ENCODE assay signal across 17 mouse cellular contexts in genomic region chr2:110036265-110036664, GRCm38 (mm10). TPM values are rescaled to one million over a fixed set of nuclear protein-coding genes. Genes with fewer than 3 reads are reported as not detected.
DNase-seq lines count a peak whose midpoint lies in the region; ATAC-seq and TF ChIP-seq lines count a peak whose summit lies in the region.
"Had no signal": no experiment of that assay in that cellular context is flagged by ENCODE, and none has a peak within 500 bp of the region (broad histone marks: within the 10 kb centered on the region; RNA-seq: fewer than 3 reads in every experiment).

No protein-coding gene starts in this region.

- H3K9ac ChIP-seq in heart, postnatal 0 days (replicated peaks; ENCODE audit: low read depth, low read length), result no peak overlapping the region; the same call in 1 of the 2 replicates
- no peak overlapping the region for H3K9ac ChIP-seq in midbrain, embryonic 12.5 days (replicated peaks)
- H3K9ac ChIP-seq in midbrain, embryonic 13.5 days (replicated peaks), result no peak overlapping the region
- H3K9ac ChIP-seq in intestine, postnatal 0 days (ENCODE audit: low read depth, low read length), result no peak overlapping the region
- H3K9ac ChIP-seq: forebrain, postnatal 0 days had no signal

- no peak for ATAC-seq in heart, postnatal 0 days (ENCODE audit: insufficient read depth, low read depth)
- ATAC-seq in midbrain, embryonic 12.5 days (ENCODE audit: low FRiP score, low read depth), result peak; percentile 44; the same call in 1 of the 2 replicates
- ATAC-seq in midbrain, embryonic 13.5 days, result no peak
- ATAC-seq in intestine, postnatal 0 days, result no peak
- ATAC-seq in erythroblast, adult 5-6 weeks (replicated peaks; ENCODE audit: low FRiP score, poor library complexity, severe bottlenecking), result no peak
- ATAC-seq: forebrain, postnatal 0 days had no signal

- peaks cover 10% of the 10 kb centered on the region; the same call in 1 of the 2 replicates for H3K4me1 ChIP-seq in heart, postnatal 0 days (ENCODE audit: control insufficient read depth, insufficient read depth)
- H3K4me1 ChIP-seq in midbrain, embryonic 12.5 days, result no peaks in the 10 kb centered on the region
- H3K4me1 ChIP-seq in midbrain, embryonic 13.5 days (replicated peaks), result 0 out of 2 replicates have a peak, but pooled peaks cover 4% of the 10 kb centered on the region
- H3K4me1 ChIP-seq in intestine, postnatal 0 days (replicated peaks; ENCODE audit: control insufficient read depth, insufficient read depth, low read length), result no peaks in the 10 kb centered on the region

- no peaks in the 10 kb centered on the region for H3K9me3 ChIP-seq in heart, postnatal 0 days (replicated peaks; ENCODE audit: control insufficient read depth, low read length)
- no peaks in the 10 kb centered on the region for H3K9me3 ChIP-seq in midbrain, embryonic 12.5 days
- no peaks in the 10 kb centered on the region for H3K9me3 ChIP-seq in midbrain, embryonic 13.5 days
- no peaks in the 10 kb centered on the region for H3K9me3 ChIP-seq in intestine, postnatal 0 days (ENCODE audit: control insufficient read depth)
- H3K9me3 ChIP-seq: G1E had no signal

- H3K27me3 ChIP-seq in heart, postnatal 0 days (ENCODE audit: control insufficient read depth, insufficient read depth, low read length), result no peaks in the 10 kb centered on the region
- no peaks in the 10 kb centered on the region for H3K27me3 ChIP-seq in midbrain, embryonic 12.5 days
- H3K27me3 ChIP-seq in midbrain, embryonic 13.5 days, result no peaks in the 10 kb centered on the region
- no peaks in the 10 kb centered on the region for H3K27me3 ChIP-seq in intestine, postnatal 0 days (replicated peaks; ENCODE audit: control insufficient read depth, insufficient read depth, low read length)

- WGBS in heart, postnatal 0 days, result 33% methylated on average over 4 of the region's 4 CpGs
- 39% methylated on average over 4 of the region's 4 CpGs for WGBS in midbrain, embryonic 12.5 days
- 39% methylated on average over 4 of the region's 4 CpGs for WGBS in midbrain, embryonic 13.5 days
- WGBS in intestine, postnatal 0 days, result 33% methylated on average over 4 of the region's 4 CpGs

- DNase-seq in heart, postnatal 0 days (ENCODE audit: low spot score), result no peak
- DNase-seq in heart, postnatal 25 days (ENCODE audit: low spot score), result no peak
- DNase-seq in neural tube, embryonic 10.5 days (ENCODE audit: extremely low spot score, low spot score), result no peak
- no peak for DNase-seq in frontal cortex, postnatal 14 days (ENCODE audit: low spot score in 2 of 2)
- DNase-seq: adrenal gland, adult 8-10 months; cerebellum, adult 9-11 months; forebrain, postnatal 0 days; gastrocnemius, postnatal 10 days; lung, adult 18-20 months; right cerebral cortex, adult 18-20 months; thymus, adult 18-20 months had no signal

- peaks cover 15% of the 10 kb centered on the region for H3K36me3 ChIP-seq in heart, postnatal 0 days (replicated peaks; ENCODE audit: control insufficient read depth, insufficient read depth, low read length)
- H3K36me3 ChIP-seq in midbrain, embryonic 12.5 days, result peaks cover 16% of the 10 kb centered on the region
- peaks cover 24% of the 10 kb centered on the region for H3K36me3 ChIP-seq in midbrain, embryonic 13.5 days
- H3K36me3 ChIP-seq in intestine, postnatal 0 days (ENCODE audit: control insufficient read depth, insufficient read depth), result peaks cover 14% of the 10 kb centered on the region

- peak overlapping the region; percentile 36 for H3K4me2 ChIP-seq in heart, postnatal 0 days (ENCODE audit: low read depth, low read length)
- H3K4me2 ChIP-seq in midbrain, embryonic 12.5 days (replicated peaks), result no peak overlapping the region
- no peak overlapping the region for H3K4me2 ChIP-seq in midbrain, embryonic 13.5 days (replicated peaks)
- peak overlapping the region; percentile 27; the same call in 1 of the 2 replicates for H3K4me2 ChIP-seq in intestine, postnatal 0 days (replicated peaks; ENCODE audit: low read depth)

- intact Hi-C loops in heart, postnatal 25 days (cut with DNase I), result no loop called here

- H3K4me3 ChIP-seq in heart, postnatal 0 days (ENCODE audit: low read depth, low read length), result no peak overlapping the region
- no peak overlapping the region for H3K4me3 ChIP-seq in midbrain, embryonic 12.5 days
- no peak overlapping the region for H3K4me3 ChIP-seq in midbrain, embryonic 13.5 days (replicated peaks)
- no peak overlapping the region for H3K4me3 ChIP-seq in intestine, postnatal 0 days (ENCODE audit: low read depth, low read length)
- H3K4me3 ChIP-seq: erythroblast, embryonic 14.5 days had no signal

- H3K27ac ChIP-seq in heart, postnatal 0 days (ENCODE audit: low read depth), result peak overlapping the region; percentile 76
- H3K27ac ChIP-seq in midbrain, embryonic 12.5 days (replicated peaks), result no peak overlapping the region
- H3K27ac ChIP-seq in midbrain, embryonic 13.5 days, result no peak overlapping the region
- no peak overlapping the region for H3K27ac ChIP-seq in intestine, postnatal 0 days (ENCODE audit: low read depth, low read length)

- no peak for TF ChIP-seq EP300 in heart, postnatal 0 days (IDR thresholded peaks at IDR 0.05; ENCODE audit: low read depth)

- TF ChIP-seq CTCF in heart, postnatal 0 days (IDR thresholded peaks at IDR 0.05; ENCODE audit: low read depth), result no peak
- no peak for TF ChIP-seq CTCF in intestine, postnatal 0 days (IDR thresholded peaks at IDR 0.05; ENCODE audit: low read depth)

RNA-seq across cellular contexts. Expression of gene Ccdc34, which starts 18.6 kb away (rescaled TPM):
- 6.9 and 7.8 TPM in 2 replicates for total RNA-seq in heart, postnatal 0 days (2014; rRNA removed; ENCODE audit: low replicate concordance)
- 16.5 and 17.1 TPM in 2 replicates for polyA plus RNA-seq in heart, postnatal 0 days (2015; fragmentation: Nextera tagmentation; extraction: Ambion mirVana)
- 1 to 10 TPM; 5.3 to 6.0 TPM for total RNA-seq in heart, postnatal 25 days (2021)
- polyA plus RNA-seq in midbrain, embryonic 12.5 days (2016; fragmentation: Nextera tagmentation; extraction: Ambion mirVana), result 55.8 and 61.8 TPM in 2 replicates
- polyA plus RNA-seq in midbrain, embryonic 13.5 days (2015; fragmentation: Nextera tagmentation; extraction: Ambion mirVana), result 44.5 and 45.8 TPM in 2 replicates
- 25.3 TPM in 2 replicates for polyA plus RNA-seq in intestine, postnatal 0 days (2015; fragmentation: Nextera tagmentation; extraction: Ambion mirVana)
- 25.3 and 42.1 TPM in 2 replicates for total RNA-seq in erythroblast, adult 5-6 weeks (2015; ENCODE audit: low replicate concordance)
- 19.7 and 36.2 TPM in 2 replicates for total RNA-seq in erythroblast, adult 5-6 weeks (2017; ENCODE audit: low replicate concordance)

Comparison
In these comparisons a context has a peak if more than half of its experiments do, and no peak if none do; other contexts are left out.
1. H3K4me2 ChIP-seq: peak in heart, postnatal 0 days (single experiment) and intestine, postnatal 0 days (single experiment); none in midbrain, embryonic 12.5 days (single experiment) and midbrain, embryonic 13.5 days (single experiment).